Mouse (Mus musculus) stomach, postnatal 0 days (tissue): Measurements from ENCODE around the gene Pcp4l1. TPM values are rescaled to one million over a fixed set of nuclear protein-coding genes. Genes with fewer than 3 reads are reported as not detected.
"Not testable (repeated sequence)": the region's sequence is repeated elsewhere in the genome, so short reads cannot be mapped to it uniquely, and the experiment has no call there.

Source experiments
- ATAC-seq: fragments of 200-750 bp; cut with Nextera tagmentation; 2 replicates; pipeline ENCODE4 v1.8.0; 2017; ENCODE audit not compliant: low FRiP score, low TSS enrichment
- DNase-seq: peaks from one replicate; pipeline ENCODE4 v3.0.0-alpha.2; 2016; ENCODE audit warnings: low spot score
- H3K27ac ChIP-seq: fragments of 300-500 bp; sonication (generic); replicated peaks from 2 replicates; pipeline ENCODE4 v1.5.1; 2014; ENCODE audit warnings: mild to moderate bottlenecking, control low read depth
- H3K27me3 ChIP-seq: fragments of 300-500 bp; sonication (generic); 2 replicates; pipeline ENCODE4 v1.6.1; 2014; ENCODE audit warnings: low read length; ENCODE audit not compliant: control insufficient read depth, insufficient read depth
- H3K36me3 ChIP-seq: fragments of 300-500 bp; sonication (generic); 2 replicates; pipeline ENCODE4 v1.6.1; 2014; ENCODE audit warnings: low read length, mixed read lengths; ENCODE audit not compliant: control insufficient read depth, insufficient read depth
- H3K4me1 ChIP-seq: fragments of 300-500 bp; sonication (generic); replicated peaks from 2 replicates; pipeline ENCODE4 v1.6.1; 2014; ENCODE audit warnings: antibody characterized with exemption; ENCODE audit not compliant: control insufficient read depth, insufficient read depth
- H3K4me2 ChIP-seq: fragments of 300-500 bp; sonication (generic); replicated peaks from 2 replicates; pipeline ENCODE4 v1.6.1; 2014; ENCODE audit warnings: low read depth, mild to moderate bottlenecking, control low read depth, moderate library complexity
- H3K4me3 ChIP-seq: fragments of 300-500 bp; sonication (generic); 2 replicates; pipeline ENCODE4 v1.5.1; 2014; ENCODE audit warnings: low read depth, low read length, control low read depth
- H3K9ac ChIP-seq: fragments of 300-500 bp; sonication (generic); 2 replicates; pipeline ENCODE4 v1.6.1; 2014; ENCODE audit warnings: mild to moderate bottlenecking, low read length, control low read depth, mixed read lengths
- H3K9me3 ChIP-seq: fragments of 300-500 bp; sonication (generic); 2 replicates; pipeline ENCODE4 v1.6.1; 2016; ENCODE audit warnings: low read length; ENCODE audit not compliant: control insufficient read depth
- CTCF ChIP-seq: IDR thresholded peaks from 2 replicates; pipeline ENCODE4 v1.5.1; 2016; ENCODE audit warnings: antibody characterized with exemption, low read depth, mild to moderate bottlenecking, moderate library complexity
- EP300 ChIP-seq: optimal IDR thresholded peaks from 2 replicates; pipeline ENCODE3; 2016; ENCODE audit warnings: antibody characterized with exemption
- WGBS: fragments of 180-500 bp; shearing (Covaris S2); extraction: QIAGEN DNeasy Blood & Tissue Kit; methylation state at CpG from one replicate; pipeline ENCODE4 v1.1.7; 2014; 5-methylcytosine and 5-hydroxymethylcytosine counted together
- polyA plus RNA-seq: library from polyadenylated mRNA; unstranded; fragments of >200 nt; fragmentation: Nextera tagmentation; extraction: Ambion mirVana; gene quantifications from 2 replicates; pipeline ENCODE4 v1.2.1, GENCODE M21; 2015

Gene Pcp4l1
- 42.2 and 44.5 TPM in 2 replicates for polyA plus RNA-seq

DNA sequence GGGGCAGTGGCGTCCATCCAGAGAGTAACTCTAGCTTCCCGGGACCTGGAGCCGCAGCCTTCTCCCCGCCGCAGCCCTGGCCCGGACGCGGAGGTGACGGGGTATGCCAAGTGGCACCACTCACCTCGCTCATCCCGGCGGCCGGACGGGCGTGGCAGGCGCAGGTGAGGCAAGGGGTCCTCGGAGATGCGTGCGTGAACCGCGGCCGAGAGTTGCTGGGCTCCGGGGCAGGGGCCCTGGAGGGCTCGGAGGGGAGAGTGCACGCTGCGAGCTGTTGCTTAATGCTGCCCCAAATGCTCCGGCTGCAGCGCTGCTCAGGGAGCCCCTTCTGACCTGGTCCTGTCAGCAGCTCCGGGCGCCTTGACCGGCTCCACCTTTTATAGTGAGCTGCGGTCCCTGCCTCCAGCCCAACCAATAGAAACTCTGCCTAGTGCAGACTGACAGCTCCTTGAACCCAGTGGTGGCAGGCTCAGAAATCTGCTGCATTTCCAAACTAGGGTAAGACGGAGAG is at the start of gene Pcp4l1:
Pcp4l1 (minus strand) TSS at position 382 of the 511 bp plus-strand sequence.
- Histone ChIP-seq H3K9ac (peak within 1 kb of the TSS; percentile 62), H3K27ac (0 out of 2 replicates have a peak within 1 kb of the TSS, but pooled peaks have one; percentile 8), H3K27me3 (no peaks in the 10 kb centered on the region), H3K9me3 (no peaks in the 10 kb centered on the region), H3K4me3 (peak within 1 kb of the TSS; percentile 58), H3K36me3 (no peaks in the 10 kb centered on the region), H3K4me2 (peak within 1 kb of the TSS; percentile 73), H3K4me1 (peaks cover 4% of the 10 kb centered on the region)
- WGBS = under 1% methylated on average over 33 of the region's 33 CpGs
- no peak for TF ChIP-seq EP300
- TF ChIP-seq CTCF = no peak
- ATAC-seq (peak; percentile 87), DNase-seq (peak; percentile 64)

- DNase-seq (no peak), ATAC-seq (no peak)
- Histone ChIP-seq H3K27ac (no peak overlapping the region), H3K36me3 (no peaks in the 10 kb centered on the region), H3K4me1 (peaks cover 10% of the 10 kb centered on the region), H3K9me3 (no peaks in the 10 kb centered on the region), H3K9ac (no peak overlapping the region), H3K4me2 (no peak overlapping the region), H3K27me3 (no peaks in the 10 kb centered on the region), H3K4me3 (no peak overlapping the region)
- 80% methylated on average over 8 of the region's 8 CpGs for WGBS
- no peak for TF ChIP-seq EP300
- TF ChIP-seq CTCF = no peak
Measured at GRCm38 (mm10) chr1:171245353-171245752, 49.3 kb upstream of the Pcp4l1 start.

DNA sequence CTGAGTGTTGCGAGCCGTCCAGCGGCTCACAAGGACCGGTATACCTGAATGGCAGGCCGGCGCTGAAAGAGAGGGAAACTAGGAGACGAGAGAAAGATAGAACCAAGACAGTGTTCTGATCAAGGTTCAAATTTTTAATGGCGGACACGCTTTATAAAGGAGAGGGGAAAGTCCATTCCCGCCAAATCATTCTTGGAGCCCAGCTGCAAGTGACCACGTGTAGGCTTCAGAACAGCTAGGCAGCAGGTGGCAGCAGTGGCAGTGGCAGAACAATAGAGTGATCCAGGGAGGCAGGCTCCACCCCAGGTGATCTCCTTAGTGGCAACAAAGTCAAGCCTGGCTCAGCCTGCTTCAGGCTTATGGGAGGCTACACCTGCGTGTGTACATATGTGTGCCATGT is 45.9 kb upstream of the Pcp4l1 start:
- 79% methylated on average over 12 of the region's 12 CpGs for WGBS
- H3K27me3 ChIP-seq, H3K9me3 ChIP-seq, H3K9ac ChIP-seq, ATAC-seq, DNase-seq, H3K4me2 ChIP-seq, H3K27ac ChIP-seq, H3K4me3 ChIP-seq, H3K4me1 ChIP-seq: not testable (repeated sequence)
- H3K36me3 ChIP-seq = peaks cover 12% of the 10 kb centered on the region
- TF ChIP-seq CTCF = peak; percentile 46

DNA sequence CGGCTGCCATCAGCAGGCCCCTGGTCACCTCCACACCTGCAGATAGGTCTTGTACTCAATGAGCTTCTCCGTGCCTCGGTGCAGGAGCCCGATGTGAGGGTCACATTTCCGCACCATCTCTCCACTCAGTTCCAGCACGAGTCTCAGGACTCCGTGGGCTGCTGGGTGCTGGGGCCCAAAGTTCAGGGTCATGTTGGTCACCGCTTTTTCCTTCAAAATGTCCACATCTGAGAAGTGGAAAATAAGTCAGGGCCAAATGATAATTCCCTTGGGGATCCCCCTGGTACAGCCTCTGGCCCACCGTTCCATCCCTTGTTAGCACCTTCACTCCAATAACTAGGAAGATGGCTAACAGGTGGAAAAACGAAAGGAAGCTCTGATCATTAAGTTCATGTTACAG is 44.8 kb upstream of the Pcp4l1 start:
- H3K4me2 ChIP-seq = no peak overlapping the region
- DNase-seq = no peak
- TF ChIP-seq CTCF (no peak), EP300 (no peak)
- H3K9ac ChIP-seq = no peak overlapping the region
- WGBS = 88% methylated on average over 10 of the region's 10 CpGs
- ATAC-seq = no peak
- H3K36me3 ChIP-seq = peaks cover 20% of the 10 kb centered on the region
- peak overlapping the region; percentile 75 for H3K27ac ChIP-seq
- no peak overlapping the region for H3K4me3 ChIP-seq
- H3K27me3 ChIP-seq = no peaks in the 10 kb centered on the region
- H3K9me3 ChIP-seq = no peaks in the 10 kb centered on the region
- H3K4me1 ChIP-seq = no peaks in the 10 kb centered on the region

- DNase-seq (no peak), ATAC-seq (peak; percentile 63; the same call in 1 of the 2 replicates)
- Histone ChIP-seq H3K4me2 (no peak overlapping the region), H3K4me3 (no peak overlapping the region), H3K36me3 (peaks cover 25% of the 10 kb centered on the region), H3K27me3 (no peaks in the 10 kb centered on the region), H3K27ac (peak overlapping the region; percentile 75; the same call in 1 of the 2 replicates), H3K4me1 (no peaks in the 10 kb centered on the region), H3K9me3 (no peaks in the 10 kb centered on the region), H3K9ac (no peak overlapping the region)
- 51% methylated on average over 15 of the region's 15 CpGs for WGBS
- TF ChIP-seq CTCF (no peak), EP300 (no peak)
Measured at GRCm38 (mm10) chr1:171239992-171240744, 44.1 kb upstream of the Pcp4l1 start.

- H3K4me3 ChIP-seq = no peak overlapping the region
- H3K4me1 ChIP-seq = no peaks in the 10 kb centered on the region
- peaks cover 35% of the 10 kb centered on the region for H3K36me3 ChIP-seq
- TF ChIP-seq CTCF (peak; percentile 90), EP300 (no peak)
- 76% methylated on average over 14 of the region's 14 CpGs for WGBS
- no peak overlapping the region for H3K4me2 ChIP-seq
- no peak overlapping the region for H3K27ac ChIP-seq
- peak; percentile 82 for DNase-seq
- ATAC-seq = 0 out of 2 replicates have a peak, but pooled peaks have one; percentile 48
- H3K27me3 ChIP-seq = no peaks in the 10 kb centered on the region
- H3K9me3 ChIP-seq = no peaks in the 10 kb centered on the region
- H3K9ac ChIP-seq = no peak overlapping the region
Measured at GRCm38 (mm10) chr1:171238463-171238862, 42.4 kb upstream of the Pcp4l1 start.
